8 mouse cellular contexts compared by ENCODE assay signal in the genomic region with DNA sequence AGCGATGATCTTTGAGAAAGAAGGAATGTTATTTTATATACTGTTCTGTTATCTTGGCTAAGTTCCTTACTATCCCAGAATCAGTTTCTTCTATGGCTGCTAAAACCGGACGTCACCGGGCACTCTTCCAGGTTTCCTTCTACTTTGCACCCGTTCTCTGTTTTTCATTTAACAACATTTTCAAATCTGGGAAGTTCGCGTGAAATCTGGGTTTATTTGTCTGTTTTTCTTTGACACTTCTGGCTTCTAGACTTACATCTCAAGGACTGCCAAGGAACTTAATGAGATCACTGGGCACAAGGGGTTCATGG. TPM values are rescaled to one million over a fixed set of nuclear protein-coding genes. Genes with fewer than 3 reads are reported as not detected.
A peak's percentile ranks its signal among the peaks of the same experiment; 100 is the strongest.
DNase-seq lines count a peak whose midpoint lies in the region; ATAC-seq and TF ChIP-seq lines count a peak whose summit lies in the region.

No protein-coding gene starts in this region.

- 15% methylated on average over 7 of the region's 7 CpGs for WGBS in embryonic facial prominence, embryonic 15.5 days
- 43% methylated on average over 7 of the region's 7 CpGs for WGBS in hindbrain, embryonic 11.5 days
- WGBS in limb, embryonic 14.5 days = 14% methylated on average over 7 of the region's 7 CpGs
- WGBS in midbrain, postnatal 0 days = 38% methylated on average over 7 of the region's 7 CpGs

- peaks cover 28% of the 10 kb centered on the region for H3K79me2 ChIP-seq in C2C12 (ENCODE audit: control insufficient read depth, insufficient read depth)

- H3K79me3 ChIP-seq in C2C12 (ENCODE audit: low read depth) = peaks cover 17% of the 10 kb centered on the region

- peak; percentile 34; the same call in 1 of the 2 replicates for ATAC-seq in embryonic facial prominence, embryonic 15.5 days (ENCODE audit: insufficient number of reproducible peaks, low FRiP score, low TSS enrichment, low read depth)
- ATAC-seq in hindbrain, embryonic 11.5 days (ENCODE audit: low FRiP score) = peak; percentile 27
- peak; percentile 41; the same call in 1 of the 2 replicates for ATAC-seq in limb, embryonic 14.5 days (ENCODE audit: low FRiP score, low read depth)
- no peak for ATAC-seq in midbrain, postnatal 0 days (ENCODE audit: low FRiP score)

- peaks cover 21% of the 10 kb centered on the region for H3K36me3 ChIP-seq in C2C12 (ENCODE audit: control insufficient read depth, insufficient read depth)
- 0 out of 2 replicates have a peak, but pooled peaks cover 3% of the 10 kb centered on the region for H3K36me3 ChIP-seq in embryonic facial prominence, embryonic 15.5 days
- H3K36me3 ChIP-seq in hindbrain, embryonic 11.5 days (ENCODE audit: control insufficient read depth, insufficient read depth, low read length) = no peaks in the 10 kb centered on the region
- H3K36me3 ChIP-seq in limb, embryonic 14.5 days (ENCODE audit: control insufficient read depth, insufficient read depth, low read length) = peaks cover 7% of the 10 kb centered on the region; the same call in 1 of the 2 replicates
- H3K36me3 ChIP-seq in midbrain, postnatal 0 days (ENCODE audit: insufficient read depth, low read length) = no peaks in the 10 kb centered on the region

- no peaks in the 10 kb centered on the region for H3K9me3 ChIP-seq in embryonic facial prominence, embryonic 15.5 days (replicated peaks)
- H3K9me3 ChIP-seq in hindbrain, embryonic 11.5 days (ENCODE audit: control insufficient read depth, low read length) = no peaks in the 10 kb centered on the region
- no peaks in the 10 kb centered on the region for H3K9me3 ChIP-seq in limb, embryonic 14.5 days (ENCODE audit: control insufficient read depth, low read length)
- H3K9me3 ChIP-seq in midbrain, postnatal 0 days (ENCODE audit: low read length) = no peaks in the 10 kb centered on the region

- peak overlapping the region; percentile 93 for H3K27ac ChIP-seq in embryonic facial prominence, embryonic 15.5 days (replicated peaks)
- peak overlapping the region; percentile 38; the same call in 1 of the 2 replicates for H3K27ac ChIP-seq in hindbrain, embryonic 11.5 days (ENCODE audit: low read depth, low read length)
- peak overlapping the region; percentile 76 for H3K27ac ChIP-seq in limb, embryonic 14.5 days (replicated peaks; ENCODE audit: low read depth, low read length)
- H3K27ac ChIP-seq in midbrain, postnatal 0 days (ENCODE audit: low read depth, low read length) = peak overlapping the region; percentile 77

- peak; percentile 29 for DNase-seq in cerebellum, adult 11 months
- DNase-seq in cerebellum, adult 11-12 months = no peak
- DNase-seq in hindbrain, embryonic 11.5 days (ENCODE audit: low spot score) = no peak
- peak; percentile 84 for DNase-seq in limb, embryonic 14.5 days (ENCODE audit: low spot score)
- DNase-seq in midbrain, postnatal 0 days (ENCODE audit: low spot score) = peak; percentile 51
- no peak for DNase-seq in urinary bladder, postnatal 4 days (ENCODE audit: low spot score in 2 of 2)

- H3ac ChIP-seq in C2C12 (ENCODE audit: control insufficient read depth, insufficient read length, low read depth) = no peak overlapping the region

- H3K9ac ChIP-seq in embryonic facial prominence, embryonic 15.5 days = peak overlapping the region; percentile 31
- H3K9ac ChIP-seq in hindbrain, embryonic 11.5 days (ENCODE audit: low read depth, low read length) = peak overlapping the region; percentile 52
- H3K9ac ChIP-seq in limb, embryonic 14.5 days (ENCODE audit: low read depth, low read length, severe bottlenecking) = peak overlapping the region; percentile 84
- peak overlapping the region; percentile 59 for H3K9ac ChIP-seq in midbrain, postnatal 0 days (replicated peaks; ENCODE audit: low read length, poor library complexity, severe bottlenecking)

- no peak for TF ChIP-seq POLR2A in limb, embryonic 14.5 days (IDR thresholded peaks at IDR 0.05; ENCODE audit: borderline replicate concordance, extremely low read depth, insufficient read depth, insufficient read length)

- peak overlapping the region; percentile 95 for H3K4me3 ChIP-seq in C2C12 (ENCODE audit: insufficient read depth, poor library complexity, severe bottlenecking)
- H3K4me3 ChIP-seq in embryonic facial prominence, embryonic 15.5 days (replicated peaks) = peak overlapping the region; percentile 80
- peak overlapping the region; percentile 60 for H3K4me3 ChIP-seq in hindbrain, embryonic 11.5 days (ENCODE audit: low read depth, low read length)
- H3K4me3 ChIP-seq in limb, embryonic 14.5 days (replicated peaks; ENCODE audit: low read length) = peak overlapping the region; percentile 61
- peak overlapping the region; percentile 65 for H3K4me3 ChIP-seq in midbrain, postnatal 0 days (ENCODE audit: low read depth, low read length)

- peaks cover 11% of the 10 kb centered on the region for H3K4me1 ChIP-seq in embryonic facial prominence, embryonic 15.5 days
- no peaks in the 10 kb centered on the region for H3K4me1 ChIP-seq in hindbrain, embryonic 11.5 days (replicated peaks; ENCODE audit: control insufficient read depth, insufficient read depth, low read length)
- H3K4me1 ChIP-seq in limb, embryonic 14.5 days (ENCODE audit: control insufficient read depth, insufficient read depth, low read length) = peaks cover 4% of the 10 kb centered on the region
- H3K4me1 ChIP-seq in midbrain, postnatal 0 days (ENCODE audit: insufficient read depth, low read length) = peaks cover 4% of the 10 kb centered on the region; the same call in 1 of the 2 replicates

- TF ChIP-seq CTCF in C2C12 (IDR thresholded peaks at IDR 0.05; ENCODE audit: control insufficient read depth, insufficient read depth, insufficient read length) = no peak
- TF ChIP-seq CTCF in midbrain, postnatal 0 days (IDR thresholded peaks at IDR 0.05) = no peak

- peak overlapping the region; percentile 60 for H3K4me2 ChIP-seq in embryonic facial prominence, embryonic 15.5 days (replicated peaks)
- peak overlapping the region; percentile 36 for H3K4me2 ChIP-seq in hindbrain, embryonic 11.5 days (replicated peaks; ENCODE audit: low read depth, low read length)
- peak overlapping the region; percentile 72 for H3K4me2 ChIP-seq in limb, embryonic 14.5 days (replicated peaks; ENCODE audit: low read depth, low read length, severe bottlenecking)
- H3K4me2 ChIP-seq in midbrain, postnatal 0 days (ENCODE audit: low read depth, low read length, poor library complexity, severe bottlenecking) = peak overlapping the region; percentile 43

- H3K27me3 ChIP-seq in C2C12 (ENCODE audit: control insufficient read depth, insufficient read depth, insufficient read length) = no peaks in the 10 kb centered on the region
- H3K27me3 ChIP-seq in embryonic facial prominence, embryonic 15.5 days = no peaks in the 10 kb centered on the region
- H3K27me3 ChIP-seq in hindbrain, embryonic 11.5 days (ENCODE audit: control insufficient read depth, insufficient read depth, low read length) = no peaks in the 10 kb centered on the region
- H3K27me3 ChIP-seq in limb, embryonic 14.5 days (ENCODE audit: control insufficient read depth, insufficient read depth, low read length) = no peaks in the 10 kb centered on the region
- H3K27me3 ChIP-seq in midbrain, postnatal 0 days (ENCODE audit: insufficient read depth, low read length) = no peaks in the 10 kb centered on the region

TF ChIP-seq in C2C12, 6 proteins besides CTCF, POLR2A, EP300 and RAD21:
- TF ChIP-seq MAX (IDR thresholded peaks at IDR 0.05) = no peak
- no peak for TF ChIP-seq USF1 (IDR thresholded peaks at IDR 0.05; ENCODE audit: low read depth)
- TF ChIP-seq CEBPB (IDR thresholded peaks at IDR 0.05; ENCODE audit: low read depth) = no peak
- no peak for TF ChIP-seq FOSL1 (IDR thresholded peaks at IDR 0.05; ENCODE audit: insufficient read depth, low read length, poor library complexity, severe bottlenecking)
- no peak for TF ChIP-seq MYOD1 (IDR thresholded peaks at IDR 0.05; ENCODE audit: control insufficient read depth, insufficient read length, low read depth)
- no peak for TF ChIP-seq MYOG (IDR thresholded peaks at IDR 0.05; ENCODE audit: control insufficient read depth, extremely low read depth, insufficient read length)

RNA-seq across cellular contexts. Expression of gene Tomm7, which starts 0.5 kb away (rescaled TPM):
- polyA plus RNA-seq in C2C12 (2012; fragmentation: generic; extraction: Trizol) = 125 TPM
- 109 TPM in 2 replicates for polyA plus RNA-seq in embryonic facial prominence, embryonic 15.5 days (2015; fragmentation: Nextera tagmentation; extraction: Ambion mirVana)
- polyA plus RNA-seq in hindbrain, embryonic 11.5 days (2014; fragmentation: Nextera tagmentation; extraction: Ambion mirVana) = 107 and 113 TPM in 2 replicates
- 79.3 and 86.3 TPM in 2 replicates for polyA plus RNA-seq in limb, embryonic 14.5 days (2012; rRNA removed)
- 109 and 113 TPM in 2 replicates for polyA plus RNA-seq in limb, embryonic 14.5 days (2014; fragmentation: Nextera tagmentation; extraction: Ambion mirVana)
- total RNA-seq in midbrain, postnatal 0 days (2014; rRNA removed) = 15.6 and 22.8 TPM in 2 replicates
- 75.9 and 78.4 TPM in 2 replicates for polyA plus RNA-seq in midbrain, postnatal 0 days (2015; fragmentation: Nextera tagmentation; extraction: Ambion mirVana)

RNA-seq across cellular contexts. Expression of gene Rint1, which starts 57.0 kb away (rescaled TPM):
- polyA plus RNA-seq in C2C12 (2012; fragmentation: generic; extraction: Trizol) = 9.5 TPM
- 40.0 and 40.5 TPM in 2 replicates for polyA plus RNA-seq in embryonic facial prominence, embryonic 15.5 days (2015; fragmentation: Nextera tagmentation; extraction: Ambion mirVana)
- 30.6 and 32.1 TPM in 2 replicates for polyA plus RNA-seq in hindbrain, embryonic 11.5 days (2014; fragmentation: Nextera tagmentation; extraction: Ambion mirVana)
- polyA plus RNA-seq in limb, embryonic 14.5 days (2012; rRNA removed) = 31.9 and 35.8 TPM in 2 replicates
- 32.1 and 38.1 TPM in 2 replicates for polyA plus RNA-seq in limb, embryonic 14.5 days (2014; fragmentation: Nextera tagmentation; extraction: Ambion mirVana)
- total RNA-seq in midbrain, postnatal 0 days (2014; rRNA removed) = 25.9 and 26.7 TPM in 2 replicates
- 21.7 and 22.3 TPM in 2 replicates for polyA plus RNA-seq in midbrain, postnatal 0 days (2015; fragmentation: Nextera tagmentation; extraction: Ambion mirVana)

Comparison
In these comparisons a context has a peak if more than half of its experiments do, and no peak if none do; other contexts are left out.
1. DNase-seq: peak in cerebellum, adult 11 months (single experiment), limb, embryonic 14.5 days (single experiment) and midbrain, postnatal 0 days (single experiment); none in cerebellum, adult 11-12 months (single experiment), hindbrain, embryonic 11.5 days (single experiment) and urinary bladder, postnatal 4 days (0 of 2).
2. H3K27ac ChIP-seq: peak in every context shown above with its lines; median percentile 93 in embryonic facial prominence, embryonic 15.5 days; 77 in midbrain, postnatal 0 days; 76 in limb, embryonic 14.5 days; 38 in hindbrain, embryonic 11.5 days.
3. H3K9ac ChIP-seq: peak in every context shown above with its lines; median percentile 84 in limb, embryonic 14.5 days; 59 in midbrain, postnatal 0 days; 52 in hindbrain, embryonic 11.5 days; 31 in embryonic facial prominence, embryonic 15.5 days.
4. Peak in every context shown above with its lines, with median percentiles within 50 percentile points of each other: H3K4me3 ChIP-seq and H3K4me2 ChIP-seq.